Mouse (Mus musculus) cerebellum, postnatal 25 days (tissue): ENCODE results near the gene Gimap1.

Source experiments
- DNase-seq, 2 experiments: peaks; one replicate each; pipeline ENCODE4 v3.0.0; 2021; ENCODE audit warnings: mixed read lengths in 2 of 2

The Gimap1 gene

DNA sequence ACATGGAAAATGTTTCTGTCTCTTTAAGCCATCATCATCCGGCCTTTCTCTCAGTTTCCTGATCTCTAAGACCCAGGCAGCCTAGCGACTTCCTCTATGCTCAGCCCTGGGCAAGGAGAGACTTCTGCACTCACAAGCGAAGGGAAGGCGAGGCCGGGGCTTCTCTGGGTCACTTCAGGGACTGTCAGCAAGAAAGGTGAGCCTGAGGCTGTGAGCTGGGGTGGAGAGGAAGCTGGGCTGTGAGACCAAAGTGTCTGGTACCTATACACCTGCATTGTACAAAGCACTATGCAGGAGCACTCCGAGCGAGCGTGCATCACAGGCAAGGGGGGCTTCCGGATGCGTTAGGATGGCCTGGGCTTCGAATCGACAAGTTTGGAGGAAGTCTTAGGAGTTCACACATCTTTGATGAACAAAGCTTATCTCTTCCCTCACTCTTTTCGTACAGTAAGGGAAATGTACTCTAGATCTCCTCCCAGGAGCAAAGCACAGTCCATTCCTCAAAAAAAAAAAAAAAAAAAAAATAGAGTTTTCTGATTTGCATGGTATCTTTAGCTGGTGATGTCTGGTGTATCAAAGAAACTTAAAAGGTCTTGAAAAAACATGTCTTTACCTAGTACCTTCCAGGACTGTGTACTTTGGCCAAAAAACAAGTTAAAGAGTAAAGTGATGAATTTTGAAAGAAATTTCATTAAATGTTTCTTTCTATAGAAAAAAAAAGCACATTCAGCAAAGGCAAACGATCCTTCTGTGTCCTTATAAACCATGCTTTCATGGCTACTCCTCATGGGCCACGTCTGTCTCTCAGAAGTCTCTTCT lies at the start of gene Gimap1:
Gimap1 (plus strand) TSS at position 94 of the 819 bp plus-strand sequence.
- DNase-seq: no peak

DNA sequence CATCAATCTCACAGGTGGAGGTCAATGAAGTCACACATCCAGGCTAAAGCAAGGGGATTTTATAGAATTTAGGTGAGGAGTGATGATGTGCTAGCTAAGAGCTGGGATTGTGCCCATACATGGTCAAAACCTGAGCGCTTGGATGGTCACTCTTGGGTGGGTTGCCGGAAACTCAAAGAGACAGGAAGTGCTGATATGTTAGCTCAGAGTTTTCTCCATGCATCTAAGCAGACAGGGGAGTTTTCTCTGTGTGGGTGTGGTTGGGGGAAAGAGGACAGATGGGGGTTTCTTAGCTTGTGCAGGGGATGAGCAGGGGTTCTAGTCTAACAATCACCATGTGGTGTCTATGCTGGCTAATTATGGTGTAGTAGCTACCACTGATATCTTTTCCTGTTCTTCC lies 49.5 kb upstream of the Gimap1 start:
- DNase-seq: no peak

DNA sequence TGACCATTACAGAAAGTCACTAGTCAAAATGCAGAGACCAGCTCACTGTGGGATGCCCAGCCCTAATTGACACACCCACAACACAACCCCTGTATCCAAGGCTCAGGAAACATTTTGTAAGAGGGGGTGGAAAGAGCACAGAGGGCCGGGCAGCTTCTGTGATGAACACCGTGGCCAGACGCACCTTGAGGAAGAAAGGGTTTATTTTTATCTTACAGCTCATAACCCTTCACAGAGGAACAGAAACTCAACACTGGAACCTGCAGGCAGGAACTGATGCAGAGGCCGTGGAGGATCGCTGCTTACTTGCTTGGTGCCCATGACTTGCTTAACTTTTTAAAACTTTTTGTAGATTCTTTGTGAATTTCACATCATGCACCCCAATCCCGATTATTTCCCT lies 45.9 kb upstream of the Gimap1 start:
- DNase-seq: no peak

DNA sequence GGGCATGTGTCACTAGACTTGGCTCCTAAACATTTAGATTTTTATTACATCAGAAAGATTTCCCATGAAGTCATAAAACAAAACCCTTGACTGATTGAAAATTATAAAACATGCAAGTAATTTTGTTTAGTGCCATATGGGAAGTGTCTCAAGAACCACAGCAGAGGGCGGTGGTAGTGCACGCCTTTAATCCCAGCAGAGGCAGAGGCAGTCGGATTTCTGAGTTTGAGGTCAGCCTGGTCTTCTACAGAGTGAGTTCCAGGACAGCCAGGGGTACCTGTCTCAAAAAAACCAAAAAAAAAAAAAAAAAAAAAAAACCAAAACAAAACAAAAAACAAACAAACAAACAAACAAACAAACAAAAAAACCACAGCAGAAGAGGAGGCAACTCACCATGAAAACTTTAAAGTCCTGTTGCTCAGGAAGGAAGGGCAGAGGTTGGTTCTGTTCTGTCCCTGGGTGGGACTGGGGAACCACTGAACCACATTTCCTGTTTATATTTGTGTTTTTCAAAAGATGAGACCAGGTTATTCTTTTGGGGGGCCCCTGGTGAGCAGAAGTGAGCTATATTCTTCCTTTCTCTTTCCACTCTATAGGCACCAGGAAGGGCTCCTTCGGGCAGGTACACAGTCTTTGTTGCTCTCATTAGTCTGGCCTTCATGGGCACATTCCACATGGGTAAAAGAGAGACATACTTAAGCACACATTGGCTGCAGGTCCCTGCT lies 41.9 kb upstream of the Gimap1 start:
- no peak for DNase-seq

DNA sequence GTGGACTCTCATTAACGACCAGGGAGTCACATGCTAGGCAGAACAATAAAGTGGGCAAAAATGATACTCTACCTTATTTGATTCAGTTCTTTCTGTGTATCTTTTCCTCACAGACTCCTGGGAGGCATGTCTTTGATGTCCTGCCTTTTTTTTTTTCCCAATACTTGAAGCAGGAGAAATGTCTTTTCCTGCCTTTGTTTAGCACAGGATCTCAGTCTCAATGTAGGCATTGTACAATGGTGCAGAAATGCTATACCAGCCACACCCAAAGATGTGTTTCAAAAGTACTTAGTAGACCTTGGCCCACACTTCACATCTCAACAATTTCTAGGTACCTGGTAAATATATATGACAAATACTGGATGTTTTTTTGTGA lies 41.3 kb upstream of the Gimap1 start:
- no peak for DNase-seq

DNA sequence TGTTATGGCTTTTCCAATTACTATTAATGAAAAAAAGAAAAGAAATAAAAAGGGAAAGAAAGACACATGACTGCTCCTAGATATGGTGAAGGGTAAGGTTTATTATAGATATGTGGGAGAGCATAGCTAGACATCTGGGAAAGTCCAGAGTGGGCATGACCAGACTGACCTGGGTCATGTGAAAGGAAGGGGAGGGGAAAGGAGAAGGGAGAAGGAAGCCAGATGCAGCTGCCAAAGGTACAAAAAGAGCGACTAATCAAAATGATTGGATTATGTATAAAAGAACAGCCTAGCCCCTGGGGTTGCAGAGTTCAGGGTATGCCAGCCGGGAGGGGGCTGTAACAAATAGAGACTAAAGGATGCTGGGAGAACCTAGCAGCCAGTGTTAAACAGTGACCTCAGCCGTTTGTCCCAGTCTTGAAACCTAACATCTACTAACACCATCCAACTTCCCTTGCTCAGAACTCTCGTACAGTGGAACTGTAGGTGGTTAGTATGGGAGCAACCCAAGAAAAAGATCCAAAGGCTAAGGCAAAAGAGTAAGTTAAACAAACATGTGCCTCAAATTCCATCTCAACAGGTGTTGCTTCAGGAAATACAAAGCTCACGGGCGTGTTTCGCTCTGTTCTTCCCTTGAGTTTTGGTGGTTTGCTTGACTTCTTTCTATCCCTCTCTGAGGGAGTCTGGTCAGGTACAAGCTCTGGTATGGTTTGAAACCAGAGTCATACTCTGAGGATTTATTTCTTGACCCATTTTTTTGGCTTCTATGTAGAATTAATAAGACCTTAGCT lies 40.6 kb upstream of the Gimap1 start:
- DNase-seq: no peak

DNA sequence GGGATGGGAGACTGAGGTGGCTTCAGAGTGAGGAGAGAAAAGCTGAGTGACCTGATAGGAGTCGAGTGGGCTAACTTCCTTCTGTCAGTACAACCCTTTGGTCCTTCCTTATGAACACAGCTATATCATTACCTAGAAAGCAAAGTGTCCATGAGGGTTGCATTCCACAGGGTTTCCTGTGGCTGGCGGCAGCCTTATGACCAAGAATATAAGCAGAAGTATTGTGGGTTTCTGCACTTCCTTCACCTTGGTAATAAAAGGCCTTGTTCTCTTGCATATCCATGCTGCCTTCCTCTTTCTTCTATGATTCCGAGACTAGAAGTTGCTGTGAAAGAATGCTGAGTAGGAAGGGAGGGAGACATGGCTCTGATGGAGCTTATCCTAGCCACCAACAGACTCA lies 40.0 kb upstream of the Gimap1 start:
- no peak for DNase-seq

DNA sequence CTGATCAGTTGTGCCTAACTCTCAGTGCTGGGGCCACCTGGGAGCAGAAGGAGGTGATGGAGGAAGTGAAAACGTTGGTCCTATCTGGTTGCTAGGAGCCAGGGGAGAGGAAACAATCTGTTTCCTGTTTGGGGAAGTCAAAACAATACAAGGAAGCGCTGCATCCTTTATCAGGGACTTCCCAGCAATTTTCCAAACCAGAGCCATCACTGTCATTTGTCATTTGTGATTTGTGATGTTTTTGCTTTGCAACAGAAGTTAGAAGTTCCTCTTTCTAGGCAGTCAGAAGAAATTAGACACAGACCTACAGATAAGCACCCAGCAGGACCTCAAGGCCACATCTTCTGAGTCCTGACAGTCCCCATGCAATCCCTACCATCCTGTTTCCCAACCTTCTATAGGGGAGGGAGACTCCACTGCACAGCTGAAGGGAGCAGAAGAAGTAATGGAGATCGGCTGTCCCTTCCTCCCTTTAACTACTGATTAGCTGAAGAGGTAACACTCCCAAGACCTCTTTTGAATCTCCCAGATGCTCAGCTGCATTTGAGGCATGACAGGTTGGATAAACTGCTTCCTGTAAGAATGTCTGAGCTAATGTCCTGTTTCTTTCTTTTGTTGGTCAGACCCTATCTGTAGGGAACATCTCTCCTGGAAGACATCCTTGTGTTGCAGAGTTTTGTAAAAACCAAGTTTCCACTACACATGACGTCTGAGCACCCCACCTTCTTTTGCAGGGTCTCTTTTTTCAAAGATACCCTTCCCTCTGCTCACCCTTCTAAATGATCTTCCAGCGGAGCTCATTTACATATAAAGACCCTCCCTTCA lies 38.4 kb upstream of the Gimap1 start:
- no peak for DNase-seq

DNA sequence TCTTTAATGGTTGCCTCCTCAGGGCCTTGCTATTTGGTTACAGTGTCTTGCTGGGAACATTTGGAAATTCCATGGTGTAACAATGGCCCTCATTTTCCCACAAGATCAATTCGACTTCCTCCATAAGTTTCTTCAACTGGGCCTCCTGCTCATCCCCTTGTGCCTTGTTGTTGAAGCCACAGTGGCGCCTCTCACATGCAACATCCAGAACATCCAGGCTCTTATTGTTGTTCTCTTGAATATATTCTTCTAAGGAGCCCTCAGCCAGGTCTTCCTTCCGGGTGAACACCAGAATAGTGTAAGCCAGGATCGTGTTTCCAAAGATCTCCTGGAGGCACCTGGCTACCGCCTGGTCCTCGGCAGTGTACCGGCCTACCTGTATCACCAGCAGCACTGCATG lies 36.7 kb upstream of the Gimap1 start:
- DNase-seq: no peak

DNA sequence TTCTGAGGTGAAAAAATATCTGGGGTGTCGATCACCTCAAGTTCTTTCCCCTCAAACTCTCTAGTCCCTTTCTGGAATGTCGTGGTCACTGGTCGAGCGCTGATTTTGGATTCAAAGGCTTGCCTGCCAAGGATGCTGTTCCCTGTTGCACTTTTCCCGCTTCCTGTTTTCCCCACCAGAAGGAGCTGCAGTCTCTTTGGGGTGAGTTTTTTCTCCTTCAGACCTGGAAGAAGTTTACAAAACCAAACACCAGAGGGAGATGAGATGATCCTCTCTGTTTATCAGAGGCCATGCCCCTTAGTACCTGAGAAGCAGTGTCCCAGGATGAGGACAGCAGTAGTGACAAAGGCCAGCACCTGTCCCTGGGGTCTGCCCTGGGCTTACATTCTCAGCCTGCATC lies 36.3 kb upstream of the Gimap1 start:
- DNase-seq: no peak

DNA sequence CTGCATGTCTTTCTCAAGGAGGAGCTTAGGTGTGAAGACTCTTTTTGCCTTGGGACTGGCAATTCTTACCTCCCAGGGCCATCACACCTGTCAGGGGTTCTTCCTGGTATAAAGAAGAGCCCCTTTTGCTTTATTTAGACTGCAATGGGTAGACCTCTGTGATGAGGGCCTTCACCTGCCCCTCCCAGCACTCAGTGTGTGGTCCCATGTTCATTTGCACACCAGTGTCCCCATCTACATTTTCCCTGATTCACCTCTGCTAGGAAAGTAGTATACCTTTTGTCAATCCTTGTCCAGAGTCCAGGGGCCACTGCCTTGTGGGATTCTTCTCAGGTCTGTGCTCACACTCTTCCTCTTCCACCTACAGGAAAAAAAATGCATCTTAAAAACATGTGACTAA lies 34.7 kb upstream of the Gimap1 start:
- no peak for DNase-seq

DNA sequence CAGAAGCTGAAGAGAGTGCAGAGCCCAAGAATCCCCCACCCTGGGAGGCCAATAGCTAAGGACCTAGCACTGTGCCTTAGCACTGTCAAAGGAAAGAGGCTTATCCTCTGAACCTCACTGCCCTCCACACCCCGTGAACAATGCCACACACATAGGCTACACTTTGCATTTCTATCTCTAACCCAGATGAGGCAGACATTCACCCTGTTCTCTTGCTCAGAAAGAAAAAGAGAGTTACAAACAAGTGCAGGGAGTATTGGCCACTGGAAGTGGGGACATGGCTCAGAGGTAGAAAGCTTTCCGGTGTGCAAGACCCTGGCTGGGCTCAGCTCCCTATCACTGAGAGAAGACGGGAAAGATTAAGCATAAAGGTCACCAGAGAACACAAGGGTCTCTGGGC lies 32.7 kb upstream of the Gimap1 start:
- DNase-seq: no peak

DNA sequence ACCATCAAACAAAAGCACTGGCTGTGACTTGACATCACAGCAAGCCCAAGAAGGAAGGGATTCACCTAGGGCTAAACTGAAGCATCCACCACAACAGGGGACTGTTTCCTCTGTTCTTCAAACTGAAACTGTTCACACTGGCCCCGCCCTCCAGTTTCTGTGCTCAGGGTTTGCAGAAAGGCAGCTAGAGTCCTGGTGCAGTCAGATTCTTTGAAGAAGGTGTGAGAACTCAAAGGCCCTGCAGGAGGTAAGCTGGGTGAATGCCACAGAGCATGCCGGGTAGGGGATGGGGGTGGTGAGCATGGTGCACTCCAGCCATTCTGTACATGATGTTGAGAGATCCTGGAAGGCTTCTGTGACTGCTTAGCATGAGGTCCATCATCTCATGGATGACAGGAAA lies 20.4 kb upstream of the Gimap1 start, which contains the start of the genes Gm28053 and Gimap7:
Gm28053 (plus strand) TSS at position 153 of the 400 bp plus-strand sequence.
Gimap7 (plus strand) TSS at position 167 of the 400 bp plus-strand sequence.
- DNase-seq: no peak

DNA sequence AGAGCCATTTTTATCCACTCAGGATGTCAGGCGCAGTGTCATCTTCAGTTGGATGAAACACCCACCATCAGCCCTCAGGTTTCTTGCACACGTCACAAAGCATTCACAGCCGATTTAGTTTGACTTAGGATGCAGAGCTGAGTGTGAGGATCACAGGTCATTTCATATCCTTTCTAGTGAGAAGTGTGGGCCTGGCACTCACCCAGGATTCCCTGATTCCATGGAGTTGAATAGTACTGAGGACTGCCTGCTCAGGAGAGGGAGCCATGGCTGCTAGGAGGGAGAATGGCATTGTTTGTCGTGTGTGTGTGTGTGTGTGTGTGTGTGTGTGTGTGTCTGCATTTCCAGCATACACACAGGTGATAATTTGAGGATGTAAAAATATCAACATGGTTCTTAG lies 18.5 kb upstream of the Gimap1 start:
- no peak for DNase-seq

DNA sequence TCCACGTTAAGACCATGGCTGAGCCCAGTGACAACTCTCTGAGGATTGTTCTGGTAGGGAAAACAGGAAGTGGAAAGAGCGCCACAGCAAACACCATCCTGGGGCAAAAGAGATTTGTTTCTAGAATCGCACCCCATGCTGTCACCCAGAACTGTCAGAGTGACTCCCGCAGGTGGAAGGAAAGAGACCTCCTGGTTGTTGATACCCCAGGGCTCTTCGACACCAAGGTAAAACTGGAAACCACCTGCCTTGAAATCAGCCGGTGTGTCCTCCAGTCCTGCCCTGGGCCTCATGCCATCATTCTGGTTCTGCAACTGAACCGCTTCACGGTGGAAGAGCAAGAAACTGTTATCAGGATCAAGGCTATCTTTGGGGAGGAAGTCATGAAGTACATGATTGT lies 15.4 kb upstream of the Gimap1 start:
- no peak for DNase-seq

DNA sequence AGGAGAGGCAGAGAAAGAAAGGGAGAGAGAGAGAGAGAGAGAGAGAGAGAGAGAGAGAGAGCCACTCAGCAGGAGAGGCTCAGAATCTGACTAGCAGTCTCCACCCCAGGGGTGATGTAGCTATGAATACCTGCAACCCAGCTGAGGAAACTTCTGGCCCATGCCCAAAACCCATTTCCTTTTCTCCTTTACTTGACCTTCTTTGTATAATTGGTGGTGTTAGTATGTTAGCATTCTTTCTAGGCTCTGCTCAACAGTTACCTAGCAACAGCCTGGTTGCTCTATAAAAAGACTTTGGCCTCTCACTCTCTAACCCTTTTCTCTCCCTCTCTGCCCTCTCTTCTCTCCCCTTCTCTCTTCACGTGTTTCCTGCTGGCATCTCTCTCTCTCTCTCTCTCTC lies 13.4 kb upstream of the Gimap1 start:
- no peak for DNase-seq

DNA sequence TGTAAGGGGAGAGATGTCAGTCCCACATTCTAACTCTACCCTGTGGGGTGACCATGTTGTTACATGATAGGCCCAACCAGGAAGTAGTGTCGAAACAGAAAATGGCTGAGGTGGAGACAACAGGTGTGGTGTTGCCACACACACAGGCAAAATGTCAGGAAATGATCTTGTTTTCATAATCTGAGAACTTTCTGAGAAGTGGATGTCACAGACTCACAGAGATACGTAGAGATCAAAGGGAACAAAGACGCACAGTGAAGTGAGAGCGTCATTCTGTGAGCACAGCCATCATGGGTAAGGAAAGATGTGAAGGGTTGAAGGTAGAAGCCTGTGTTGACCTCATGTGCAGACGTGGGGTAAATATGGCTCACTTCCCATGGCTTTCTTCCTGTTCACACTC lies 11.1 kb upstream of the Gimap1 start:
- no peak for DNase-seq

DNA sequence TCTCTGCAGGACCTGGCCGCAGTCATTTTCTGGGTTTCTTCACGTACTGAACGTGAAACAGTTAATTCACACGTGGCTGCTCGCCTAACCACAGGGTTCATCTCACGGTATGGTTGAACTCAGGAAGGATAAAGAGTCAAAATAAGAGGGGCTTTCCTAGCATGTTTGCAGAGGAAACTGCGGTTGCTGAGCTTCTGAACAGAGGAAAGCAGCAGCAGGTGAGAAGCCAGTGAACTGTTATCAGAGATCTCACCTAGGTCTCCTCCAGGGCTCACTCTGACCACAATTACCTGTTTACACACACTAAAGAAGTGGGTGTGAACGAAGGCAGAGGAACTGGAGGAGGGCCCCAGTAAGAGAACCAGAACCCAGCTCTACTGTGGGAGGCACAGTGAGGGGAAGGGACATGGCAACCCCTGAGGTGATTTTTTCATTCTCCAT lies 6.0 kb upstream of the Gimap1 start:
- DNase-seq: no peak

DNA sequence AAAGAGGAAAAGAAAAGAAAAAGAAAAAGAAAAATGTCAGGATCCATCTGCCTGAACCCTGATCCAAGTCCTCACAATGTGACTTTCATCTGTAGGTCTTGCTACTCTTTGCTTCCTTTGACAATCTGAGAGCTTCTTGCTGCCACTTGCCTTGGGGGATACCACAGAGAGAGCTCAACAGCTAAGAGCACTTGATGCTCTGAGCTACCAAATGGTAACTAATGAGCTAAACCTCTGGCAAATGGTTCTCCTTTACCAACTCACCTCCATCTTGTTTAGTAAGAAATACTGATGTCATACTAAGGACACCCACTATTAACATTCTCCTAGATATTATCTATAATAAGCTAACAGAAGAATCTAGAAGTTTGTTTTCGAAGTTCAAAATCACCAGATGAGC lies 5.2 kb upstream of the Gimap1 start:
- DNase-seq: no peak

DNA sequence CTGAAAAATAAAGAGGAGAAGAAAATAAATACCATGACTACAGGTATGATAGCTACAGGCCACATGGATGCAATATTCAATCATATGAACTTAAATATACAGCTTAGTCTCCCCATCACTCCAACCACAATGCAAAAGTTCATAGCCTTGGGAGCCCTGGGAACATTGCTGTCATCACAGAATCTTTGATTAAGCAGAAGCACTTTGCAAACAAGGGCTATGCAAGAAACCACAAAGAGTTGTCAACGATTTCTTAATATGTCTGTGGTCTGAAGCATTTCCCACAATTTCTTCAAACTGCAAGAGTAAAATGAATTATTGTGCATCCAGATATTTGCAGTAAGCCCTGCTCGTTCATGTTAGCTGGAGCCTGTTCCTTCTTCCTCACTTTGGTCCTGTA lies 1.8 kb upstream of the Gimap1 start:
- DNase-seq: no peak

DNA sequence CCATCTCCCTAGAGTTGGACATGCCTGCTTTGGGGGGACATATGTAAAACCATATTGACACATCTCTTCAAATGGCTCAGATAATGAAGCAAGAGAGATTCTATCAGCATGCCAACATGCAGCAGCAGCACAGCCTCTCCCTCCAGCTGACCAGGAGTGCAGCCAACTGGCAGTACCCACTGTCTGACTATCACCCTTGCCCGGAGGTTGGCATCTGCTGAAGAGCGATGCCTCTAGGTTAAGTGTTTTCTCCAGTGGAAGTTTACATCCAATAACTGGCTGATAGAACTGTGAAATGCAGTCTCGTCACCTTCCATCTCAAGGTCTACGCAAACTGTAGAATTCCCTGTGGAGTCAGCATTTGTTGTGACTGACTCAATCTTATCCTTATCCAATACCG lies 1.2 kb upstream of the Gimap1 start:
- no peak for DNase-seq

DNA sequence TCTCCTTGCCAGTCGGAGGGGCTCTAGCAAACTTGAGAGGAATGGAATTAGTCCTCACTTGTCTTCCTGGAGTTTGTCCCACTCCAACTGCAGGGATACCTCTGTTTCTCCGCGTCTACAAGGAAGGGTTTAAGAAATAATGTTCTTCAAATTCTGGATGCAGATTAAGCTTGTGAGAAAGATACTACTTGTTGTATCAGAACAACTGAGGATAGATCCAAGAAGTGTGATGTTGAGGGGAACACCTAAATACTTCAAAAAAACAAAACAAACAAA lies 864 bp downstream of the Gimap1 start:
- no peak for DNase-seq
